Mouse (Mus musculus): ENCODE measurements around the gene Gripap1. TPM values are rescaled to one million over a fixed set of nuclear protein-coding genes. Genes with fewer than 3 reads are reported as not detected.
A peak's percentile ranks its signal among the peaks of the same experiment; 100 is the strongest.
"Not testable (repeated sequence)": the region's sequence is repeated elsewhere in the genome, so short reads cannot be mapped to it uniquely, and the experiment has no call there.

Gene Gripap1
- polyA plus RNA-seq, 1 experiment from 2014 or later: 27.3 TPM

- H3K9ac ChIP-seq: no peak overlapping the region
- H3K4me1 ChIP-seq: no peaks in the 10 kb centered on the region
- no peak overlapping the region for H3K27ac ChIP-seq (replicated peaks)
- no peak for ATAC-seq (ENCODE audit: extremely low read depth, insufficient number of reproducible peaks, low FRiP score, low TSS enrichment)
- H3K27me3 ChIP-seq (replicated peaks): no peaks in the 10 kb centered on the region
- no peak overlapping the region for H3K4me2 ChIP-seq
- H3K36me3 ChIP-seq: no peaks in the 10 kb centered on the region
- no peaks in the 10 kb centered on the region for H3K9me3 ChIP-seq
- WGBS: 75% methylated on average over 4 of the region's 4 CpGs
- no peak overlapping the region for H3K4me3 ChIP-seq
Observed at GRCm38 (mm10) chrX:7782603-7783092, 6.9 kb upstream of the Gripap1 start.

GRCm38 (mm10) chrX:7790309-7790708, 744 bp downstream of the Gripap1 start:
- 17% methylated on average over 5 of the region's 5 CpGs for WGBS

GRCm38 (mm10) chrX:7793361-7793760, 3.8 kb downstream of the Gripap1 start:
- 38% methylated on average over 3 of the region's 3 CpGs for WGBS
- no peak overlapping the region for H3K9ac ChIP-seq
- peaks cover 6% of the 10 kb centered on the region; the same call in 1 of the 2 replicates for H3K4me1 ChIP-seq
- H3K4me2 ChIP-seq: no peak overlapping the region
- no peaks in the 10 kb centered on the region for H3K9me3 ChIP-seq
- H3K4me3 ChIP-seq: no peak overlapping the region
- H3K36me3 ChIP-seq: peaks cover 15% of the 10 kb centered on the region
- no peak overlapping the region for H3K27ac ChIP-seq (replicated peaks)
- no peak for ATAC-seq (ENCODE audit: extremely low read depth, insufficient number of reproducible peaks, low FRiP score, low TSS enrichment)
- no peaks in the 10 kb centered on the region for H3K27me3 ChIP-seq (replicated peaks)

More at GRCm38 (mm10) chrX:7790309-7790708, 744 bp downstream of the Gripap1 start:
- Histone ChIP-seq H3K4me1 (peaks cover 6% of the 10 kb centered on the region; the same call in 1 of the 2 replicates), H3K9me3 (no peaks in the 10 kb centered on the region), H3K4me2 (peak overlapping the region; percentile 70), H3K36me3 (peaks cover 10% of the 10 kb centered on the region; the same call in 1 of the 2 replicates), H3K9ac (peak overlapping the region; percentile 81), H3K27me3 (replicated peaks) (no peaks in the 10 kb centered on the region), H3K4me3 (peak overlapping the region; percentile 67), H3K27ac (replicated peaks) (no peak overlapping the region)
- no peak for ATAC-seq (ENCODE audit: extremely low read depth, insufficient number of reproducible peaks, low FRiP score, low TSS enrichment)

- ATAC-seq (ENCODE audit: extremely low read depth, insufficient number of reproducible peaks, low FRiP score, low TSS enrichment): no peak
- peaks cover 24% of the 10 kb centered on the region for H3K36me3 ChIP-seq
- 7% methylated on average over 7 of the region's 7 CpGs for WGBS
- no peaks in the 10 kb centered on the region for H3K27me3 ChIP-seq (replicated peaks)
- no peaks in the 10 kb centered on the region for H3K9me3 ChIP-seq
- no peak overlapping the region for H3K4me3 ChIP-seq
- no peak overlapping the region for H3K9ac ChIP-seq
- no peak overlapping the region for H3K4me2 ChIP-seq
- H3K27ac ChIP-seq (replicated peaks): no peak overlapping the region
- peaks cover 6% of the 10 kb centered on the region; the same call in 1 of the 2 replicates for H3K4me1 ChIP-seq
Observed at GRCm38 (mm10) chrX:7795016-7795415, 5.5 kb downstream of the Gripap1 start.

- no peak overlapping the region for H3K9ac ChIP-seq
- no peak overlapping the region for H3K4me3 ChIP-seq
- H3K4me1 ChIP-seq: no peaks in the 10 kb centered on the region
- 77% methylated on average over 3 of the region's 3 CpGs for WGBS
- H3K9me3 ChIP-seq: no peaks in the 10 kb centered on the region
- H3K27ac ChIP-seq (replicated peaks): no peak overlapping the region
- ATAC-seq (ENCODE audit: extremely low read depth, insufficient number of reproducible peaks, low FRiP score, low TSS enrichment): no peak
- peaks cover 43% of the 10 kb centered on the region for H3K36me3 ChIP-seq
- no peak overlapping the region for H3K4me2 ChIP-seq
- H3K27me3 ChIP-seq (replicated peaks): no peaks in the 10 kb centered on the region
Observed at GRCm38 (mm10) chrX:7797327-7797726, 7.8 kb downstream of the Gripap1 start.

GRCm38 (mm10) chrX:7802157-7802556, 12.6 kb downstream of the Gripap1 start:
- not testable (repeated sequence) for H3K4me3 ChIP-seq; H3K9me3 ChIP-seq; H3K4me2 ChIP-seq; H3K4me1 ChIP-seq; H3K27ac ChIP-seq (replicated peaks); ATAC-seq (ENCODE audit: extremely low read depth, insufficient number of reproducible peaks, low FRiP score, low TSS enrichment); H3K27me3 ChIP-seq (replicated peaks); H3K9ac ChIP-seq
- 91% methylated on average over 2 of the region's 2 CpGs for WGBS
- peaks cover 63% of the 10 kb centered on the region for H3K36me3 ChIP-seq

GRCm38 (mm10) chrX:7815016-7815415, 25.5 kb downstream of the Gripap1 start:
- not testable (repeated sequence) for H3K4me3 ChIP-seq; H3K9me3 ChIP-seq; H3K27ac ChIP-seq (replicated peaks); H3K27me3 ChIP-seq (replicated peaks); H3K4me2 ChIP-seq; ATAC-seq (ENCODE audit: extremely low read depth, insufficient number of reproducible peaks, low FRiP score, low TSS enrichment); H3K9ac ChIP-seq; H3K4me1 ChIP-seq
- peaks cover 74% of the 10 kb centered on the region for H3K36me3 ChIP-seq
- WGBS: 44% methylated on average over 8 of the region's 8 CpGs

- ATAC-seq (ENCODE audit: extremely low read depth, insufficient number of reproducible peaks, low FRiP score, low TSS enrichment): peak; percentile 25; the same call in 1 of the 2 replicates
- WGBS: 11% methylated on average over 20 of the region's 24 CpGs
- peaks cover 7% of the 10 kb centered on the region for H3K4me1 ChIP-seq
- H3K4me2 ChIP-seq: peak within 1 kb of the TSS; percentile 75
- H3K9me3 ChIP-seq: no peaks in the 10 kb centered on the region
- peaks cover 25% of the 10 kb centered on the region for H3K36me3 ChIP-seq
- peak within 1 kb of the TSS; percentile 53 for H3K4me3 ChIP-seq
- peak within 1 kb of the TSS; percentile 74 for H3K9ac ChIP-seq
- no peak within 1 kb of the TSS for H3K27ac ChIP-seq (replicated peaks)
- H3K27me3 ChIP-seq (replicated peaks): no peaks in the 10 kb centered on the region
Observed at GRCm38 (mm10) chrX:7821865-7822779, 32.6 kb downstream of the Gripap1 start, which contains the start of gene Kcnd1. Gene Kcnd1 (plus strand): TSS chrX:7822289.

GRCm38 (mm10) chrX:7837146-7837545, 47.6 kb downstream of the Gripap1 start:
- no peak for ATAC-seq (ENCODE audit: extremely low read depth, insufficient number of reproducible peaks, low FRiP score, low TSS enrichment)
- Histone ChIP-seq H3K9ac (no peak overlapping the region), H3K9me3 (no peaks in the 10 kb centered on the region; the same call in 1 of the 2 replicates), H3K27ac (replicated peaks) (no peak overlapping the region), H3K27me3 (replicated peaks) (no peaks in the 10 kb centered on the region), H3K4me1 (no peaks in the 10 kb centered on the region), H3K4me3 (no peak overlapping the region), H3K36me3 (no peaks in the 10 kb centered on the region), H3K4me2 (no peak overlapping the region)
- WGBS: 38% methylated on average over 1 of the region's 1 CpGs

- Histone ChIP-seq H3K4me1 (peaks cover 26% of the 10 kb centered on the region), H3K36me3 (0 out of 2 replicates have a peak, but pooled peaks cover 4% of the 10 kb centered on the region), H3K27ac (replicated peaks) (peak overlapping the region; percentile 95), H3K4me2 (peak overlapping the region; percentile 80), H3K27me3 (replicated peaks) (no peaks in the 10 kb centered on the region), H3K9me3 (no peaks in the 10 kb centered on the region; the same call in 1 of the 2 replicates), H3K9ac (peak overlapping the region; percentile 63; the same call in 1 of the 2 replicates), H3K4me3 (peak overlapping the region; percentile 80)
- WGBS: 8% methylated on average over 7 of the region's 7 CpGs
- ATAC-seq (ENCODE audit: extremely low read depth, insufficient number of reproducible peaks, low FRiP score, low TSS enrichment): no peak
Observed at GRCm38 (mm10) chrX:7840842-7841162, 51.2 kb downstream of the Gripap1 start.

Measured in heart, embryonic 13.5 days (tissue).